Mouse (Mus musculus): ENCODE measurements at regions not wholly inside any gene's neighbourhood (a gene's known extent, or its start where the extent isn't known, plus 50 kb on each side); places are given as distances from the start of the nearest gene placed in this dataset.

GRCm38 (mm10) chr13:16314669-16315068 lies 303.0 kb downstream of the Inhba start:
- ATAC-seq (replicated peaks; ENCODE audit: low FRiP score, poor library complexity, severe bottlenecking), result no peak

DNA sequence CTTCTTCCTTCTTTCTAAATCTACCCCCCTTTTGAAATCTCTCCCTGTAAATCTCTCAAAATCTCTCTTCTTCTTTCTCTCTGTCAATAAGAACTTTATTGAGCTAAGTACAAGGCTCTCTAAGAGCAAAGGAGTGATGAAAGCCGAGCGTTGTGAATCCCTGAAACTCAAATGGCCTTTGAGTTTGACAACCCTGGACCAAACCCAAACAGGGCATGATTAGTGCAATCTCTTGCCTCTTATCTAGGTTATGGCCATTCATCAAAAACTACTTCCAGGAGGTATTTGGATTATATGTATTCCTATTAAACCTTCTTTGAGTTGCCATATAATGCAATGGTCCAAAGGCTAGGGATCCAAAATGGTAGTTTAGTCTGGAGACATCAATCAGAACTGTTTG lies 304.0 kb downstream of the Inhba start:
- ATAC-seq (replicated peaks; ENCODE audit: low FRiP score, poor library complexity, severe bottlenecking), result no peak

DNA sequence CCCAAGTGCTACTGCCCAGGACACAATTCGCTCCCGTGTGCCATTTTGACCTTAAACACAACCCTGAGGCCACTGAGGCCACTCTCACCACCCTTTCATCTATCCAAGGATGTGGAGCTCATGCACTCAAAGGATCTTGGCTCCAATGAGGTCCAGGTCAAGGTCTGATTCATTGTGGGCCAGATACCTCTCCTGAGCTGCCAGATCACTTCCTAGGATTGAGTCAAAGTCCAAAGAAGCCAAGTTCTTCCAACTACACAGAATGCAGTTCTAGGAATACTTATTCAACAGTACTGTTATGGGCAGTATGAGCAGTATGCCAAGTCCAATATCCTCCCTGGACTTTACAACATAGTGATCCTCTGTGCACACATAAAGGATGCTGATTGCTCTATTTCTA lies 304.9 kb downstream of the Inhba start:
- ATAC-seq (replicated peaks; ENCODE audit: low FRiP score, poor library complexity, severe bottlenecking), result no peak

- no peak for ATAC-seq (replicated peaks; ENCODE audit: low FRiP score, poor library complexity, severe bottlenecking)
Measured at GRCm38 (mm10) chr13:16317412-16317811, 305.8 kb downstream of the Inhba start.

GRCm38 (mm10) chr13:16320392-16320791 lies 308.7 kb downstream of the Inhba start:
- ATAC-seq (replicated peaks; ENCODE audit: low FRiP score, poor library complexity, severe bottlenecking), result no peak

GRCm38 (mm10) chr13:16325661-16326060 lies 314.0 kb downstream of the Inhba start:
- no peak for ATAC-seq (replicated peaks; ENCODE audit: low FRiP score, poor library complexity, severe bottlenecking)

DNA sequence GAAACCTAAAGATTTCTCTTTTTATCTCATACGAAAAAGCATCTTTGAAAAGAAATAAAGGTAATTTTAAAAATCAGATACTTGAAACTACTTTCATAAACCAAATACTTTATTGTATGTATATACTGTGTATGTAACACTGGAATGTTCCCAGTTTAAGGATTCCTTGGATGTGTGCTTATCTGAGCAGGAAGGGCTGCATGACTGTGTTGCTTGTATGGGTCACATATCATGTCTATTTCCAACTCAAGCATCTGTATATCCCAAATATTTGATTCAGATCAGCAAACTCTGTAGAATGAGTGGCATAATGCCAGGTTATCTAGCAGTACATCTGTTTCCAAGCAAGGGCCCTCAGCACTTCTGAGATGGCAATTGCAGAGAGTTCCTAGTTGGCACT lies 330.1 kb downstream of the Inhba start:
- ATAC-seq (replicated peaks; ENCODE audit: low FRiP score, poor library complexity, severe bottlenecking), result no peak

DNA sequence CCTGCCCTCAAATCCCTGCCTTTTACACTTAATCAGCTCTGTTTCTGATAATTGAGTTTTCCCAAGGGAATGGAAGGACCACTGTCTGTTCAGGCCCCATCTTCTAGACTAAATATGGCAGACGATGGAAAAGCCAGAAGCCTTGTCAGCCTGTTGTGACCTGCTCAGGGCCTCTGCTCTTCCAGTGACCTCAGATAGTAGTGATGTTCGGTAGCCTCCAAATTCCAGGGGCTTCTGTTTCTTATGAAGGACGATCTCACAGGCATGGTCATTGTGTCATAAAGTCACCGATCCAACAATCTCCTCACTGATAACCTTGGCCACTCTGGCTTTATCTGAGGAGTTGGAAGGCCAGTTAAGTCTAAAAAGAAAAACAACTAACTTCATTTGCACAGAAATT lies 330.5 kb downstream of the Inhba start:
- ATAC-seq (replicated peaks; ENCODE audit: low FRiP score, poor library complexity, severe bottlenecking), result no peak

- ATAC-seq (replicated peaks; ENCODE audit: low FRiP score, poor library complexity, severe bottlenecking), result no peak
Measured at GRCm38 (mm10) chr13:16343280-16343945, 331.8 kb downstream of the Inhba start.

- ATAC-seq (replicated peaks; ENCODE audit: low FRiP score, poor library complexity, severe bottlenecking), result no peak
Measured at GRCm38 (mm10) chr13:16349353-16349752, 337.7 kb downstream of the Inhba start.

GRCm38 (mm10) chr13:16350061-16350460 lies 338.4 kb downstream of the Inhba start:
- ATAC-seq (replicated peaks; ENCODE audit: low FRiP score, poor library complexity, severe bottlenecking), result no peak

- ATAC-seq (replicated peaks; ENCODE audit: low FRiP score, poor library complexity, severe bottlenecking), result no peak
Measured at GRCm38 (mm10) chr13:16355316-16355715, 343.7 kb downstream of the Inhba start.

DNA sequence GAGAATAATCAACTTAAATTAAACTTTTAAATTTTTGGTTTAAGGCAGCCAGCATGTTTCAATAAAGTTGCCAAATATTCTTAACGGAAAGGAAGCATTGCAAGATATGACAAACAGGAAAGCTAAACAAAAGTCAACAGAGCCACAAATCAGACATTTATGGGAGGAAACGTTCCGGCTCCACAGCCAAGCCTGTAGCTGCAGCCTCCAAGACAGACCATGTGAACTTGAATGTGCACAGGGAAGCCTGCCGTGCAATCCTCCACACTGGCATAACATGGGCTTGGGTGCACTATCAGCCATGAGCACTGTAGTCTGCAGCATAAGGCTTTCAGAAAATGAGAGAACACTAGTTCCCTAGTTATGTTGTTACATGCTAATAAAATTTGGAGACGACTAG lies 367.8 kb downstream of the Inhba start:
- no peak for ATAC-seq (replicated peaks; ENCODE audit: low FRiP score, poor library complexity, severe bottlenecking)

DNA sequence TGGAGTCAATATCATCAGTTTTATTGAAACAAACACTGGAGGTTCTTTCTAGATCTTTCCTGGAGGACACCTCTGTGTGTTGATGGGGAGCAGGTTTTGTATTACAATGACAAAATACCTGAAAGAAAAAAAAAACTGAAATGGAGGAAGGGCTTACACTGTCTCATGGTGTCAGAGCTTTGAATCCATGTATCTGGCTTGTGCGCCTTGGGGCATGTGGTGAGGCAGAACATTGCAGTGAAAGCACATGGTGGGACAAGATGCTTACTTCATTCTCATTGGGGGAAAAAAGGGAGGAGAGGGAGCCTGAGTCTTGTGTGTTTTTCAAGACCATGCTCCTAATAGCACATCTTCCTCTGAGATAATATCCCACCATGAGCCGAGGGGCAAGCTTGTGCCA lies 368.3 kb downstream of the Inhba start:
- no peak for ATAC-seq (replicated peaks; ENCODE audit: low FRiP score, poor library complexity, severe bottlenecking)

GRCm38 (mm10) chr13:16382936-16383511 lies 371.4 kb downstream of the Inhba start:
- no peak for ATAC-seq (replicated peaks; ENCODE audit: low FRiP score, poor library complexity, severe bottlenecking)

GRCm38 (mm10) chr13:16416356-16417019 lies 404.8 kb downstream of the Inhba start:
- no peak for ATAC-seq (replicated peaks; ENCODE audit: low FRiP score, poor library complexity, severe bottlenecking)

GRCm38 (mm10) chr13:16424147-16424546 lies 412.5 kb downstream of the Inhba start:
- no peak for ATAC-seq (replicated peaks; ENCODE audit: low FRiP score, poor library complexity, severe bottlenecking)

DNA sequence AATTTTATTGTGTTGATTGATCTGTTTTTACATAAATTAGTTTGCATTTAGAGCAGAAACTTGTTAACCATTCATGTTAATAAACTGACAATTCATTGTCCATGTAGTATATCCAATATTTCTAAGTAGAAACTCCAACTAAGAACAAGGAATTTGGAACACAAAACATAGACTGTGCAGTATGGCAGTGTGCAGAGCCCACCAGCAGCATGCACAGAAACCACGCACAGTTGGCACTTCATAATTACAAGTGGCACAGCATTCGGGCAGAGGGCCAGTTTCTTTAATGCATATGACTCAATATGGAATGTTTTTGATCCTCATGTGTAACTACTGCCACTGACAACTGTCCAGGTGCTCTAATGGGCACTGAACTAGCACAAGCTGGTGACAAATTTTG lies 423.8 kb downstream of the Inhba start:
- ATAC-seq (replicated peaks; ENCODE audit: low FRiP score, poor library complexity, severe bottlenecking), result no peak

DNA sequence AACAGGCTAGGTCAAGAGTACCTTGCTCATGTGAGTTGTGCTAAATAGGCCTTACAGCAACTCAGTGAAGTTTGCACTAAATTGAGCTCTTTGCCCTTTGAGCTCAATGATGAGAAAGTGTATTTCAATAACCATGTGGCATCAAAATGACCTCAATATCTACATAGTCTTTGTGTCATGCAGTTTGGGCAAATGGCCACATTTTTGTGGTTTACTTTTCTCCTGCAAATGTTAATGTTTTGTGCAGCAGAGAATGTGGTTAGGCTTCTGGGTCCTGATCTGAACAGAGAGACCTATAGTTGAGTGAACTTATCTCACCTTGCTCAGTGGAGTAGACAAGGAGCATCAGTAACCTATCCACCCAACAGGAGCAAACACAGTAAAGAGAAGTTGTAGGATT lies 441.6 kb downstream of the Inhba start:
- no peak for ATAC-seq (replicated peaks; ENCODE audit: low FRiP score, poor library complexity, severe bottlenecking)

DNA sequence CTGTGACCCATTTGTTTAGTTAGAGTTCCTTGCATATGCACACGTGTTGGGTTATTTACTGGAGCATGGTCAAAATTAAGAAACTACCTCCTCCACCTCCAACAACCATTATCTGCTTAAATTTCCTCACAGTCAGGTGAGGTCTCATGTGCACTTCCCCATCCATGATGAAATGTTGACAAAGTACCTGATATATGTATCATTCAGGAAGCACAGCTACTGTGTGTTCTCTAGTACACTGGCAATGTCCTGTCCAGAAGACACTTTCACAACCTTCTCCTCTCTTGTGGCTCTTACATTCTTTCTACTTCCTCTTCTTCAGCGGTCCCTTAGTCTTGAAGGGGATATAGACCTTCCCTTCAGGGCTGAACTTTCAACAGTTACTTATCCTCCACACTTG lies 448.1 kb downstream of the Inhba start:
- ATAC-seq (replicated peaks; ENCODE audit: low FRiP score, poor library complexity, severe bottlenecking), result no peak

- ATAC-seq (replicated peaks; ENCODE audit: low FRiP score, poor library complexity, severe bottlenecking), result no peak
Measured at GRCm38 (mm10) chr13:16461681-16462080, 450.0 kb downstream of the Inhba start.

Measured in erythroblast, adult 5-6 weeks (primary cell).